In the genomic region with DNA sequence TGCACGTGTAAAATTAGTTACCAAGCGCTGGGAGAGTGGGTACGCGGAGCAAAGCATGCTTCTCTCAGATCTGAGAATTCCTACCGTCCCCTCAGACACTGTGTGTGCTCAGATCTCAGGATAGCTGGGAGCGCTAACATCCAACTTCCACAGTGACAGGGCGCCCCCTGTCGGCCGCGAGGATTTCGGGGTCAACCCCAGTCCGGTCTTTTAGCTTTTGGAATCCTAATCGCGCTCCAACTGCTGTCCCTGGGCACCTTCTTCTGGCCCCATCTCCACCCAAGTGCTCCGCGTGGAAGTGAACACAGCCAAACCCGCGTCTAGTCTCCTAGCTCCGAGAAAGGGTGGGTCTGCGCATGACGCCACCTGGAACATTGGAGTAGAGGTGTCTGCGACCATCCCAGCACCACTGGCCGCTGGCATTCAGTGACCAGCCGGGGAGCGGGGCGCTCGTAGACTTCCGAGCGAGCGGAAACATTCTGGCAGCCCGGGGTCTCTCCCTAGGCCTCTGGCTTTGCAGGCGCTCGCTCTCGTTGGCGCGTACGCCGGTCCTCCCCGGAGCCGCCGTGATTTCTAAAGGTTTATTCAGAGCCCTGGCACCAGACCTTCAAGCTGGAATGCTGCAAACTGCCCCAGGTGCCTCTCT, we compare ENCODE assay signal across 8 mouse cellular contexts. TPM values are rescaled to one million over a fixed set of nuclear protein-coding genes. Genes with fewer than 3 reads are reported as not detected.
DNase-seq lines count a peak whose midpoint lies in the region; ATAC-seq lines count a peak whose summit lies in the region.

No protein-coding gene starts in this region.

- H3K4me2 ChIP-seq in forebrain, embryonic 12.5 days, result peak overlapping the region; percentile 32
- H3K4me2 ChIP-seq in hindbrain, embryonic 12.5 days (replicated peaks), result peak overlapping the region; percentile 35
- H3K4me2 ChIP-seq in limb, embryonic 13.5 days (replicated peaks), result peak overlapping the region; percentile 58
- peak overlapping the region; percentile 43 for H3K4me2 ChIP-seq in midbrain, embryonic 12.5 days (replicated peaks)

- H3K27ac ChIP-seq in forebrain, embryonic 12.5 days, result no peak overlapping the region
- H3K27ac ChIP-seq in hindbrain, embryonic 12.5 days, result no peak overlapping the region
- H3K27ac ChIP-seq in limb, embryonic 13.5 days, result no peak overlapping the region
- H3K27ac ChIP-seq in midbrain, embryonic 12.5 days (replicated peaks), result no peak overlapping the region

- H3K4me1 ChIP-seq in forebrain, embryonic 12.5 days, result peaks cover 25% of the 10 kb centered on the region
- H3K4me1 ChIP-seq in hindbrain, embryonic 12.5 days, result peaks cover 8% of the 10 kb centered on the region
- peaks cover 31% of the 10 kb centered on the region for H3K4me1 ChIP-seq in limb, embryonic 13.5 days
- H3K4me1 ChIP-seq in midbrain, embryonic 12.5 days, result peaks cover 5% of the 10 kb centered on the region; the same call in 1 of the 2 replicates

- H3K27me3 ChIP-seq in forebrain, embryonic 12.5 days, result peaks cover 97% of the 10 kb centered on the region
- H3K27me3 ChIP-seq in hindbrain, embryonic 12.5 days, result peaks cover 99% of the 10 kb centered on the region
- H3K27me3 ChIP-seq in limb, embryonic 13.5 days, result peaks cover 100% of the 10 kb centered on the region
- H3K27me3 ChIP-seq in midbrain, embryonic 12.5 days, result peaks cover 97% of the 10 kb centered on the region

- H3K9ac ChIP-seq in forebrain, embryonic 12.5 days, result no peak overlapping the region
- no peak overlapping the region for H3K9ac ChIP-seq in hindbrain, embryonic 12.5 days
- peak overlapping the region; percentile 19; the same call in 1 of the 2 replicates for H3K9ac ChIP-seq in limb, embryonic 13.5 days
- no peak overlapping the region for H3K9ac ChIP-seq in midbrain, embryonic 12.5 days (replicated peaks)

- ATAC-seq in forebrain, embryonic 12.5 days (ENCODE audit: low FRiP score), result peak; percentile 36
- ATAC-seq in hindbrain, embryonic 12.5 days (ENCODE audit: low FRiP score), result peak; percentile 54; the same call in 1 of the 2 replicates
- peak; percentile 41; the same call in 1 of the 2 replicates for ATAC-seq in limb, embryonic 13.5 days (ENCODE audit: low FRiP score, low read depth)
- peak; percentile 70 for ATAC-seq in midbrain, embryonic 12.5 days (ENCODE audit: low FRiP score, low read depth)

- peak; percentile 6 for DNase-seq in cerebellum, adult 11 months
- no peak for DNase-seq in cerebellum, adult 9-11 months
- peak; percentile 84 to 86 for DNase-seq in adrenal gland, postnatal 36 days
- peak; percentile 11 to 20 for DNase-seq in thymus, adult 18-20 months

- H3K36me3 ChIP-seq in forebrain, embryonic 12.5 days (replicated peaks), result no peaks in the 10 kb centered on the region
- H3K36me3 ChIP-seq in hindbrain, embryonic 12.5 days, result no peaks in the 10 kb centered on the region
- no peaks in the 10 kb centered on the region for H3K36me3 ChIP-seq in limb, embryonic 13.5 days
- no peaks in the 10 kb centered on the region for H3K36me3 ChIP-seq in midbrain, embryonic 12.5 days

- under 1% methylated on average over 41 of the region's 41 CpGs for WGBS in forebrain, embryonic 12.5 days
- under 1% methylated on average over 41 of the region's 41 CpGs for WGBS in hindbrain, embryonic 12.5 days
- under 1% methylated on average over 41 of the region's 41 CpGs for WGBS in limb, embryonic 13.5 days
- WGBS in midbrain, embryonic 12.5 days, result under 1% methylated on average over 41 of the region's 41 CpGs

- H3K4me3 ChIP-seq in forebrain, embryonic 12.5 days (replicated peaks), result peak overlapping the region; percentile 16
- peak overlapping the region; percentile 14; the same call in 1 of the 2 replicates for H3K4me3 ChIP-seq in hindbrain, embryonic 12.5 days
- peak overlapping the region; percentile 30 for H3K4me3 ChIP-seq in limb, embryonic 13.5 days
- H3K4me3 ChIP-seq in midbrain, embryonic 12.5 days, result peak overlapping the region; percentile 26

- H3K9me3 ChIP-seq in forebrain, embryonic 12.5 days, result no peaks in the 10 kb centered on the region
- no peaks in the 10 kb centered on the region for H3K9me3 ChIP-seq in hindbrain, embryonic 12.5 days (replicated peaks)
- H3K9me3 ChIP-seq in limb, embryonic 13.5 days, result no peaks in the 10 kb centered on the region; the same call in 1 of the 2 replicates
- no peaks in the 10 kb centered on the region for H3K9me3 ChIP-seq in midbrain, embryonic 12.5 days

RNA-seq across cellular contexts. Expression of a gene that starts 1.8 kb away (rescaled TPM):
- total RNA-seq in adrenal gland, postnatal 36 days (2021), result not detected
- 0.28 and 0.66 TPM in 2 replicates for polyA plus RNA-seq in forebrain, embryonic 12.5 days (2016; fragmentation: Nextera tagmentation; extraction: Ambion mirVana)
- 4.3 and 5.2 TPM in 2 replicates for polyA plus RNA-seq in hindbrain, embryonic 12.5 days (2016; fragmentation: Nextera tagmentation; extraction: Ambion mirVana)
- 0.06 TPM in 1 of 2 replicates, not detected in the other for polyA plus RNA-seq in limb, embryonic 13.5 days (2015; fragmentation: Nextera tagmentation; extraction: Ambion mirVana)
- polyA plus RNA-seq in midbrain, embryonic 12.5 days (2016; fragmentation: Nextera tagmentation; extraction: Ambion mirVana), result 6.7 and 14.0 TPM in 2 replicates
